Mouse (Mus musculus): Measurements from ENCODE around the gene Ajuba. TPM values are rescaled to one million over a fixed set of nuclear protein-coding genes. Genes with fewer than 3 reads are reported as not detected.
"Not testable (repeated sequence)": the region's sequence is repeated elsewhere in the genome, so short reads cannot be mapped to it uniquely, and the experiment has no call there.

Gene Ajuba
- 2.3 and 2.8 TPM in 2 replicates for polyA plus RNA-seq (2012; rRNA removed)

DNA sequence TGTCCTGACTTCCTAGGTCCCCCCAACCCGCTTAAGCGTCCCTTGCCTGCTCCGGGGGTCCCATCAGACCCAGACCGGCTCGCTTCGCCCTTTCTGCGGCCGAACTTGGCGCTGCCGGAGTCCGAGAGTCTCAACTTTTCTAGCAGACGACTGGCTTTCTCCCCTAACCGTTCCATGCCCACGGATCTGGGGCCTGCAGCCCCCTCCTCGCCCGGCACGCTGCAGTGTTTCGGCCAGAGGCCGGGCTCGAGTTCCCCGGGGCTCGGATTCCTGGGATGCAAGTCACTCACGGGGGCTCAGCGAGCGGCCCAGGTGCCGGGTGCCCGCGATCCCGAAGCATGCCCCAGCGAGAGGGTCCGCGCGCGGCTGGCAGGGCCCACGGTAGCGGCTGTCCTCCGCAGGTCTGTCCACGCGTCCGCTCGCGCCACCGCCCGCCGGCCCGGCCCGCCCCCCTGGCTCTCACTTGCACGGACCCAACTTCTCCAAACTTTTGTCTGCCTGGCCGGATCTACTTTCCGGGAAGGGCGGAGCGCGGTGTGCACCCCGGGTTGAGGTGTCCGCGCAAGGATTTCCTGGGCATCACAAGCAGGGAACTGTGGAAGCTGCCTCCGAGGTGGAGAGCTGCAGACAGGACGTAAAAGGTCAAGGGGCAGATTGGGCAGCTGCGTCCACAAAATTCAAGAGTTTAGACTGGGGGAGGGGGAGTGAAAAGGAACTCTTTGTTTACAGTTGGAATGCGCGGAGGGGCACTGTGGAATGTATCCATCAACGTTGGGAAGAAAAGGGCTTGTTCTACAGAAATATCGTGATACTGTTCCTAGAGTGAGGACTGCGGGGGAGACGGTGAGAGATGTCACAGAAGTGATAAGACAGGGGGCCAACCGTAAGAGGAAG lies at the start of gene Ajuba:
Ajuba (minus strand) TSS at position 470 of the 894 bp plus-strand sequence.
- peak; percentile 41 to 67 for DNase-seq (ENCODE audit: extremely low spot score in 1 of 2, low spot score in 1 of 2)

GRCm38 (mm10) chr14:54624976-54625375 lies 47.6 kb upstream of the Ajuba start:
- peak in 1 of 2 experiments; percentile 35 for DNase-seq (ENCODE audit: extremely low spot score in 1 of 2, low spot score in 1 of 2)

GRCm38 (mm10) chr14:54623334-54623733 lies 46.0 kb upstream of the Ajuba start:
- no peak for DNase-seq (ENCODE audit: extremely low spot score in 1 of 2, low spot score in 1 of 2)

DNA sequence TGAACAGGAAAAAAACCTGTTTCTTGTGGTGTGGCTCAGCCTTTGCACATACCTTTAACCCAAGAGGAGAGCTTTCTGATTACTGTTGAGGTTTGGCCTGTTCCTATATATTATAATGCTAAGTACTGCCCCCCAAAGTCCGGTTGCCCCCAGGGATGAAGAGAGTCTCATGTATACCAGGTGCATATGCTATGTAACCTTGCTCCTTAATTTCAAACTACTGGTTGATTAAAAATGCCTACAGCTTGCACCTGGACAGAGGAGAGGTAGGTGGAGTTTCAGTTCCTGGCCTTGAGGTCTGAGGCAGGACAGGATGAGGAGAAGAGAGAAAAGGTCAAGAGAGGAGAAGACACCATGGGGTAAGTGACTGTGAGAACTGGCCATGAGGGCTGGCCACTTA lies 43.8 kb upstream of the Ajuba start, which contains the start of gene Psmb11:
Psmb11 (plus strand) TSS at position 301 of the 400 bp plus-strand sequence.
- no peak for DNase-seq (ENCODE audit: extremely low spot score in 1 of 2, low spot score in 1 of 2)

DNA sequence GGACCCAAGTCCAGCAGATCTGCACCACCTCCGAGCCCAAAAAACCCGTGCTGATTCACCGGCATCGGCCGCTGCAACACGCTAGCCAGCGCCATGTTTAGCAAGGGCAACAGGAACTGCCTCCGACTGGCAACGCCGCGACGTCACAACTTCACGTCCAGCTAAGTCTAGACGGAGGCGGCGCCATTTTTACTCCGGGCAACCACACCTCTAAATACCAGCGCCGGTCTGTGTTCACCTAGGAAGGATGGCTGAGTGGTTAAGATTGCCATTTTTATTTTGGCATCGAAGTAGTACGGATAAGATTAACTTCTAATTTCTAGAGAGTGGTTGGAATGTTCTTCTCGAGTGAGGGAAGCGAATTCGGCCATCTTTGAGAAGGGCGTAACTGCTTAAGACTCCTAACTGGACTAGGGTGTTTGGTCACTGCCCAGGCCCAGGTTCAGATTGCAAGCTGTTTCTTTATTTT lies 40.6 kb upstream of the Ajuba start, which contains the start of gene Psmb5:
Psmb5 (minus strand) TSS at position 126 of the 469 bp plus-strand sequence.
- DNase-seq (ENCODE audit: extremely low spot score in 1 of 2, low spot score in 1 of 2), result peak; percentile 83 to 89

- no peak for DNase-seq (ENCODE audit: extremely low spot score in 1 of 2, low spot score in 1 of 2)
These were observed 40.0 kb upstream of the Ajuba start for GRCm38 (mm10) chr14:54617152-54617896.

- no peak for DNase-seq (ENCODE audit: extremely low spot score in 1 of 2, low spot score in 1 of 2)
These were observed 39.0 kb upstream of the Ajuba start for GRCm38 (mm10) chr14:54616226-54616825.

DNA sequence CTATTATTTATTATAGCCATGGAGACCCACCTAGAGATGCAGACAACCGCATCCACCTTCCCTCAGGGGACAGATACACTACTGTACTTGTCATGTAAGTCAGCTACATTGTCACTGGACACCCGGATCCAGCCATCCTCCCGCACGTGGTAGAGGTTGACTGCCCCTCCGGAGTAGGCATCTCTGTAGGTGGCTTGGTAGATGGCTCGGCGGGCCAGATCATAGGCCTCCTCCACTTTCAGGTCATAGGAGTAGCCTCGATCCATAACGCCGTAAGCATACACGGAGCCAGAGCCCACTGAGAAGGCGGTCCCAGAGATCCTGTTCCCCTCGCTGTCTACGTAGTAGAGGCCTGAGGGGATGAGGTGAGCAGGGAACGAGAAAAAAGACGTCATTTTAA lies 36.8 kb upstream of the Ajuba start:
- DNase-seq (ENCODE audit: extremely low spot score in 1 of 2, low spot score in 1 of 2), result not testable (repeated sequence)

DNA sequence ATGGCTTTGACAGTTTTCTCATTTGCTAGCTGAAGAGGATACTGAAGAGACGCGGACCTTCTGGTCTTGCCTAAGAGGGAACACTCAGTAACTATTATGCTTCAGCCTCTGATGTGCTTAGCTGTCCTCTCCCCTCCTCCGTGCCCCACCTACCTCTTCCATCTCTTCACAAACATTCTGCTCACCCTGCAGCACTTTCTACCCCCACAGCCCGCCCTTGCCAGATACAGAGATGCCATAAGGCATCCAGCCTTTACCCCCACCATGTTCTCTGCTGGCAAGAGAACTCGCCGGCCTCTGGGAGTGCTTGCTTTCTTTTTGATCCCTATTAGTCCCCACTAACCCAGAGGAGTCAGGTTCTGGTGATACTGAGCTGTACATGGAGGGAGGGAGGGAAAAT lies 33.3 kb upstream of the Ajuba start:
- peak; percentile 59 to 71 for DNase-seq (ENCODE audit: extremely low spot score in 1 of 2, low spot score in 1 of 2)

DNA sequence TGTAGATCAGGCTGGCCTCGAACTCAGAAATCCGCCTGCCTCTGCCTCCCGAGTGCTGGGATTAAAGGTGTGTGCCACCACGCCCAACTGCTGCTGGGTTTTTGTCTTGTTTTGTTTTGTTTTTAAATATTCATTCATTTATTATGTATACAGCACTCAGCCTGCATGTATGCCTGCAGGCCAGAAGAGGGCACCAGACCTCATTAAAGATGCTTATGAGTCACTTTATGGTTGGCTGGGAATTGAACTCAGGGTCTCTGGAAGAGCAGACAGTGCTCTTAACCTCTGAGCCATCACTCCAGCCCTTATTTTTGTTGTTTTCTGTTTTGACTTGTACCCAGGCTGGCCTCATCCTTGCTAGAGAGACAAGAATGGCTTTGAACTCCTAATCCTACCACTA lies 32.6 kb upstream of the Ajuba start:
- no peak for DNase-seq (ENCODE audit: extremely low spot score in 1 of 2, low spot score in 1 of 2)

DNA sequence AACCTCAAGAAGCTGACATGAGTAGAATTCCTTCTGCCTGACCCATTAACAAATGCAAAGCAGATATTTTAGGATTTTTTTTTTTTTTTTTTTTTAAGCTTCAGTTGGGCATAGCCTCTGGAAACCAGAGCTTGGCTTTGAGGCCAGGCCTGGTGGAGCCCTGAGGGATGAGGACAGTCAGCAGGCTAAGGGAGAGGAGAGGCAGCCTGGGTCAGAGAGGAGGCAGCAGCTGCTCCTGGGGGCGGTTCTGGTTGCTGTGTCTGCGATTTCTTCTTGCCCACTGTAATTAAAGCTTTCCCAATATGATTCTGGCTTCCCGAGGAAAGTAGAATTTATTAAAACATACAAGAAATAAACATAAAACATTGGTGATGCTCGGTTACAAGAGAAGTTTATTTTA lies 31.9 kb upstream of the Ajuba start:
- DNase-seq (ENCODE audit: extremely low spot score in 1 of 2, low spot score in 1 of 2), result no peak

DNA sequence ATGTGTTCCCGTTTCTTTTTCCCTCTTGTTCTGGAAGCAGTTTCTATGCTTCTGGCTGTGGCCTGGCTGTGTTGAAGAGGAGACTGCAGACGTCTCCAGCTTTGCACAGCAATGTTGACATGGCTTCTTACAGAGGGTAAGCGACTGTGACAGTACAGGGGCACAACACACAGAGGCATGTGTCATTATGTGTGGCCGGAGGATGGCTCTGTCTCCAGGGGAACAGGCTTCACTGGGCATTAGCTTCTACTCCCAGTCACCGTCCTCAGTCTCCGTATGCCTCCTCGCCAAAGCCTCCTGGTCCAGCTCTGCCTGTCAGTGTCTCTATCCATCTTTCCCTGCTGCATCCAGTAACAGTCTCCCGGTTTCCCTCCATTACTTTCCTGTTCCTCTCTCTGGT lies 29.9 kb upstream of the Ajuba start:
- no peak for DNase-seq (ENCODE audit: extremely low spot score in 1 of 2, low spot score in 1 of 2)

- DNase-seq (ENCODE audit: extremely low spot score in 1 of 2, low spot score in 1 of 2), result peak in 1 of 2 experiments; percentile 74
These were observed 28.5 kb upstream of the Ajuba start, which contains the start of gene 4931414P19Rik for GRCm38 (mm10) chr14:54605752-54606321. 4931414P19Rik (minus strand) TSS chr14:54605993.

GRCm38 (mm10) chr14:54603686-54604085 lies 26.3 kb upstream of the Ajuba start:
- no peak for DNase-seq (ENCODE audit: extremely low spot score in 1 of 2, low spot score in 1 of 2)

GRCm38 (mm10) chr14:54603038-54603654 lies 25.8 kb upstream of the Ajuba start:
- peak; percentile 92 to 97 for DNase-seq (ENCODE audit: extremely low spot score in 1 of 2, low spot score in 1 of 2)

DNA sequence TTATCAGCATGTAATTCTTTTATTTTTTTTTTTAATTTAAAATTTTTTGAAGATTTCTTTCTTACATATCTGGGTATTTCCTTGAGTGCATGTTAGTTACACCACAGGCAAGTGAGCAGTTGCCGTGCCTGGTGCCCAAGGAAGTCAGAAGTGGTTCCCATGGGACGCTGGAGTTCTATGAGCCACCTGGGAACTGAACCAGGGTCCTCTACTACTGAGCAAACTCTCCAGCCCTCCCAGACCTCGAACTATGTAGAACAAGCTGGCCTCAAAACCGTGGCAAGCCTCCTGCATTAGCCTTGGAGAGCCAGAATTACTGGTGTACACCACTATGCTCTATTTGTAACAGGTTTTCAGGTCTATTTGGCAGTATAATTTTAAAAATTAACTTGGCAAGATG lies 25.3 kb upstream of the Ajuba start:
- no peak for DNase-seq (ENCODE audit: extremely low spot score in 1 of 2, low spot score in 1 of 2)

DNA sequence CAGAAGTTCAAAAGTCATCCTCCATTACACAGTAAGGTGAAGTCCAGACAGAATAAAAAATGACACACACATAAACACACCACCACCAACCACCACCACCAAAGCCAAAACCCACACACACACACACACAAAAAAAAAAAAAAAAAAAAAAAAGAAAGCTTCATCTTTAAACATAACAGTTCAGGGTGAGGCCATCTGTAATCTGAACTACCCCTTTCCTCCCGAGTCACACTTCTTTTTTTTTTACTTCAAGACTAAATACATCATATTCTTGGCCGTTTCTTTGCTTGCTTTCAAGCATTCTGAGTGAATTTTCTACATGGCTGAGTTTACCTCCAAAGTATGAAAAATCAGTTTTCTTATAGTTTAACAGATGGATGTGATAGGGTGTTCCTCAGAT lies 24.2 kb upstream of the Ajuba start:
- no peak for DNase-seq (ENCODE audit: extremely low spot score in 1 of 2, low spot score in 1 of 2)

DNA sequence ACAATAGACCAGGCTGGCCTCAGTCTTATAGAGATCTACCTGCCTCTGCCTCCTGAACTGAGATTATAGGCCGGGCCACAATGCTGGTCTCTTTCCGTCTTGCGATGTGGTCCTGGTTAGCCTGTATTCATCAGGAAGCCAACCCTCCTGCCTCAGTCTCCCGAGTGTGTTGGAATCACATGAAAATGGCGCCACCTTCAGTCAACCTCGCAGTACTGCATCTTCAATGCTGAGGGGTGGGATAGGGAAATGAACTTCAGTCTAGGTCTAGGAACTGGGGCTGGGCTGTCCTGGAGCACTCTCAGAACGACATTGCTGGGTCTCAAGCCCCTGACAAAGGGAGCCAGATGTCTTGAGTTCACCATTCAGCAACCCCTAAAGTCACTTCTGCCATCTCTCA lies 19.7 kb upstream of the Ajuba start:
- no peak for DNase-seq (ENCODE audit: extremely low spot score in 1 of 2, low spot score in 1 of 2)

DNA sequence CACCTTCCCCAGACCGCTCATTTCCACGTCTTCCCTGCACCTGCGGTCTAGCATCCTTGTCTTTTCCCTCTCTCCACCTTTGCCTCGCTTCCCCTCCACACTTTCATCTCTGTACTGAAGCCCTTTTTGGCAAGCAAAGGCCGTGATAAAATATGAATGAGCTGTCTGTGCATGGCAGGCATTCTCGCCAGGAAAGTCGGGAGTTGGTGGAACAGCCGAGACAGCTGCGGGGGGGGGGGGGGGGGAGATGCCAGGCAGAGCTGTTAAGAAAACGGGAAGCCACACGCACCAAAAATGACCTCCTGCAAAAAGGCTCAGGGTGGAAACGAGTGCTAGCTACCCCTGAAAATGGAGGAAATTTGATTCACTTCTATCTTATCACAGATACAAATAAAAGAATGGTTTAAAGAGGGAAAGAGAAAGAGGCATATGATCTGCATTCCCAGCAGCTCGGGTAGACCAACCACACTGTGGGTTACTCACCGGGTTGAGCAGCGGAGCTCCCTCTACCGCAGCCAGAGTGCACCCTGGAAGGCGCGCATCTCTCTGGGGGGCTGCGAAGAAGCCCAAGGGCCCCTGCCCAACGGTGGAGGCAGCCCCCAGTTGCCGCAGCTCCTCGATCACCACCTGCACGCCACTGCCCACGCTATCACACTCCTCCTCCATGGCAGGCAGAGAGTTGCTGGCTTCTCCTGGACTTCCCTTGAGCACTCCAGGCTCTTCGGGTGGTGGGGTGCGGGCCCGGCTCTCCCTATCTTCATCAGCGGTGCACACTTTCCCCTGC lies 17.5 kb upstream of the Ajuba start:
- DNase-seq (ENCODE audit: extremely low spot score in 1 of 2, low spot score in 1 of 2), result peak in 1 of 2 experiments; percentile 70
